Mouse (Mus musculus) left cerebral cortex, adult 8-10 months (tissue): Measurements from ENCODE around the gene Stk11. TPM values are rescaled to one million over a fixed set of nuclear protein-coding genes. Genes with fewer than 3 reads are reported as not detected.

Source experiments
- DNase-seq, 2 experiments: peaks; one replicate each; pipeline ENCODE4 v3.0.0; 2022; ENCODE audit warnings: low spot score in 2 of 2
- total RNA-seq, 4 experiments: library from RNA; stranded (reverse); gene quantifications; 2 replicates each; pipeline ENCODE4 v1.2.4; 2022

The Stk11 gene
- 100 to 1,000 TPM; 102 to 111 (median 109) TPM for total RNA-seq

GRCm38 (mm10) chr10:80115290-80115943 lies at the start of gene Stk11:
TSS of gene Stk11 (plus strand) at chr10:80115803.
- DNase-seq, result peak; percentile 94 to 100

GRCm38 (mm10) chr10:80069251-80069650 lies 46.4 kb upstream of the Stk11 start:
- no peak for DNase-seq

GRCm38 (mm10) chr10:80069948-80070450 lies 45.6 kb upstream of the Stk11 start:
- no peak for DNase-seq

- peak in 1 of 2 experiments; percentile 75 for DNase-seq
Observed at GRCm38 (mm10) chr10:80070837-80071515, 44.6 kb upstream of the Stk11 start.

- DNase-seq, result no peak
Observed at GRCm38 (mm10) chr10:80071516-80071900, 44.1 kb upstream of the Stk11 start.

GRCm38 (mm10) chr10:80072623-80073489 lies 42.7 kb upstream of the Stk11 start:
- DNase-seq, result no peak

GRCm38 (mm10) chr10:80074813-80075601 lies 40.6 kb upstream of the Stk11 start:
- no peak for DNase-seq

GRCm38 (mm10) chr10:80075924-80076323 lies 39.7 kb upstream of the Stk11 start:
- DNase-seq, result no peak

GRCm38 (mm10) chr10:80076386-80076785 lies 39.2 kb upstream of the Stk11 start:
- no peak for DNase-seq

GRCm38 (mm10) chr10:80077312-80077711 lies 38.3 kb upstream of the Stk11 start:
- DNase-seq, result no peak

- DNase-seq, result no peak
Observed at GRCm38 (mm10) chr10:80078366-80078765, 37.2 kb upstream of the Stk11 start.

GRCm38 (mm10) chr10:80080396-80081070 lies 35.1 kb upstream of the Stk11 start:
- no peak for DNase-seq

GRCm38 (mm10) chr10:80081075-80081474 lies 34.5 kb upstream of the Stk11 start:
- DNase-seq, result no peak

- DNase-seq, result peak in 1 of 2 experiments; percentile 45
Observed at GRCm38 (mm10) chr10:80084817-80085487, 30.7 kb upstream of the Stk11 start.

GRCm38 (mm10) chr10:80086847-80087246 lies 28.8 kb upstream of the Stk11 start:
- DNase-seq, result no peak

GRCm38 (mm10) chr10:80087483-80087882 lies 28.1 kb upstream of the Stk11 start:
- DNase-seq, result no peak

- no peak for DNase-seq
Observed at GRCm38 (mm10) chr10:80089146-80089545, 26.5 kb upstream of the Stk11 start.

GRCm38 (mm10) chr10:80091527-80091926 lies 24.1 kb upstream of the Stk11 start:
- no peak for DNase-seq

- DNase-seq, result no peak
Observed at GRCm38 (mm10) chr10:80092690-80093089, 22.9 kb upstream of the Stk11 start.

GRCm38 (mm10) chr10:80094085-80094484 lies 21.5 kb upstream of the Stk11 start:
- no peak for DNase-seq
